Mouse (Mus musculus) testis, postnatal 10 days (tissue): ENCODE measurements at regions not wholly inside any gene's neighbourhood (a gene's known extent, or its start where the extent isn't known, plus 50 kb on each side); places are given as distances from the start of the nearest gene placed in this dataset.

ENCODE experiments used
- DNase-seq: peaks from one replicate; pipeline ENCODE4 v3.0.0; 2021; ENCODE audit warnings: low spot score

DNA sequence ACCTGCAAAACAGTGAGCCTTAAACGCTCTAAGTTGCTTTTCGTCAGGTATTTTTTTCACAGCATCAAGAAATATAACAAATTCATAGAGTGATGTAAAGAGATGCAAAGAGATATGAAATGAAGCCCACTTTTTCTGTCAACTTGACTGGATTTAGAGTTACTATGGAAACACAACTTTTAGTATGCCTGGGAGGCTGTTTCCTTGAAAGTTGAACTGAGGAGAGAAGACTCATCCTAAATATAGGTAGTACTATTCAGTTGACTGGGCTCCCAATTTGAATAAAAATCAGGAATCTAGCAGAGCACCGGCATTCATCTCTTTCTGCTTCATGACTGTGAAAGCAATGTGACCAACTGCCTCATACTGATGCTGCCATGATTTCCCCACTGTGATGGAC, 509.7 kb downstream of the Synb start:
- no peak for DNase-seq

DNA sequence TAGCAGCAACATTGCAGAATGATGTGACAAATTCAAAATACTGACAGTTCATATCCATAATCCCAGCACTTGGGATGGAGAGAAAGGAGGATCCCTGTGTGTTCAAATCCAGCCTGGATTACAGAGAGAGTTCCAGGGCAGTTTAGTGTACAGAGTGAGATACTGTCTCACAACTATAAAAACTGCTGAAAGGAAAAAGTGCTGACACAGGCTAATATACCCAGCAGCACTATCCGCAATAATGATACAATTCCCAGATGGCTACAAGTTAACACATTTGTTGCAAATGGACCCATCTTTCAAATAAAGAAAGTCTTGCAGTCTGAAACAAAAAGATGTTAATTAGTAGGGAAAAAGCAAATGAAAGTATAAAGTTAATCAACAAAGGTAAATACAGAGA, 510.9 kb downstream of the Synb start:
- DNase-seq: no peak

DNA sequence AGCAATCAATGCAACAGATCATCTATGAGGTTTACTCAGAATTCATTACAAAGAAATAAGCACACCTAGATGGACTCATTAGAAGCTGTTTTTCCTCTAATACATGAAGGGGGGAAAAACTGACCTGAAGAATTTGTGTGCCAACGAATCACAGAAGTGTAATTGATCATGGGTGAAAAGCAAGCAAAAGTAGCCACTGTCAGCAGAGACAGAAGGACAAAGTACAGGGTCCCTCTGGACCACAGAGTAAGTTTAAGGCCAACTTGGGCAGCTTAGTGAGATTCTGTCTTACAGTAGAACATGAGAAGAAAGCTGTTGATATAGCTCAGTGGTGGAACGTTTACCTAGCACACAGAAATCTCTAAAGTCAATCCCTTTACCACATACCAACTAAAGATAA, 523.7 kb downstream of the Synb start:
- no peak for DNase-seq

DNA sequence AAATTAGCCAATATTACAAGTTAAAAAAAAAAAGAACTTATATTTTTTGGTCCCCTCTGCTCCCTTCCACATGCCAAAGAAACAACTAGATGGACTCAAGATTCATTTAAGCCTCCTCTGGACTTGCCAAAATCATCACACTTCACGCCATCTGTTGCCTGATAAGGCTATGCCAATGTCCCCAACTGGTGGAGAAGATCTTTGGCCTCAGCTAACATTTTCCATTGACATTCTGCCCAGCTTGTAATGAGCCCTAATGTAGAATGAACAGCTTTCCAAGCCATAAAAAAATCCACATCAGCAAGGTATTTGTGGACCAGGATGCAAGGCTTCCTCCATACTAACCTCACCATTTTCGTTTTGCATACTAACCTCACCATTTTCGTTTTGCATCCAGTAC, 531.2 kb downstream of the Synb start:
- DNase-seq: no peak

DNA sequence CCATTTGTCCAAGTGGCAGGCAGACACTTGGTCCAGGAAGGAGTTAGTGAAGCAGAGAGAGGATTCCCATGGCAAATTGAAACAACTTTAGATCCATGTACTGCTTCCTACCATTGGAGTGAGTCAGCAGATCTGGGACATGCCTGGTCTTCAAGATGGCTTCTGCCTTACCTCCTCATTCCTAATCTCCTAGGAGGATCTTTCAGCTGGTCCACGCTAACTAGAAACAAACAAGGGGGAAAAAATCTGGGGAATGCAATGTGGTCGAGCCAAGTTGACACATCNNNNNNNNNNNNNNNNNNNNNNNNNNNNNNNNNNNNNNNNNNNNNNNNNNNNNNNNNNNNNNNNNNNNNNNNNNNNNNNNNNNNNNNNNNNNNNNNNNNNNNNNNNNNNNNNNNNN, 549.4 kb downstream of the Synb start:
- no peak for DNase-seq

DNA sequence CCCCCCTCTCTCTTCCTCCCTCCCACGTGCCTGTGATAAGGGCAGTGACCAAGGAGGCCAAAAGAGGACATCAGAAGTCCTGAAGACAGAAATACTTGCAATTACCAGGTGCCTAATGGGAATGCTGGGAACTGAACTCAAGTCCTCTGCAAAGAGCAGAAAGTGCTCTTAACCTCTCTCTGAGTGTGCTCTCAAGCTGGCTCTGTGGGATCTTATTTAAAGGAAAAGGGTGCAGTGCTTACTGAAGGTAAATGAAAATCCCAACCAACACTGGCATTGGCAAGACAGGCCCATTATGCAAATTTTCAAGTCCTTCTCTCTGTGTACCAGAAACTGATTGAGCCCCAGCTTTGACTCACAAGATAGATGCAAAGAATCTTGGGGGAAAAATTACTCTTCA, 555.6 kb downstream of the Synb start:
- no peak for DNase-seq

DNA sequence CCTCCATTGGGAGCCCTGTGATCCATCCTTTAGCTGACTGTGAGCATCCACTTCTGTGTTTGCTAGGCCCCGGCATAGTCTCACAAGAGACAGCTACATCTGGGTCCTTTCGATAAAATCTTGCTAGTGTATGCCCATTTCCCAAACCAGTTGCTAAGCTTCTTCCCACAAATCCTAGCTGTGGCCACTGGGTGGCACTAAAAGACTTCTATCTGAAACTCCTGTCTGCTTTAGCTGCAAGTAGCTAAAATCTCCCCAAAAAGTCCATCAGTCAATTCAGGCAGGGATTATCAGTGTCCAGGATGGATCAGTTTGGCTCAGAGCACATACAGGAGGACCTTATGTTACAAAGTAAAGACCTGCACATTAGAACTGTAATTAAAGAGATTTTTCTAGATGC, 558.3 kb downstream of the Synb start:
- DNase-seq: peak; percentile 76

DNA sequence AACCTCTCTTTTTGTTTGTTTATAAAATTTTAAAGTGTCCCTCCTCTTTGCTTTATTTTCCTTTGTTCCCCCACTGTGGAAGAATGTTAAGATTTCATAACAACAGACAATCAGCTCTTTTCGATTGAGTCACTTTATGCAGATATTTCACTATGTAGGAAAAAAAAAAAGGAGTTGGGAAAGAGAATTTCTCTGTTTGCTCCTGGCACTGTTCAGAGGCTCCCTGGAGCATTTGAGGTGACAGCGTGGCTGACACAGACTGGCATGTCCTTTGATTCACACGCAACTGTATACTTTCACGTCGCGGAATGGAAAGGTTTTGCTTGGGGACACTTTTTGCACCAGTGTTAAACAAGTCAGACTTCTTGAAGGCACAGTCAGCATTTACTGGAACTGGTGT, 572.9 kb downstream of the Synb start:
- DNase-seq: no peak

DNA sequence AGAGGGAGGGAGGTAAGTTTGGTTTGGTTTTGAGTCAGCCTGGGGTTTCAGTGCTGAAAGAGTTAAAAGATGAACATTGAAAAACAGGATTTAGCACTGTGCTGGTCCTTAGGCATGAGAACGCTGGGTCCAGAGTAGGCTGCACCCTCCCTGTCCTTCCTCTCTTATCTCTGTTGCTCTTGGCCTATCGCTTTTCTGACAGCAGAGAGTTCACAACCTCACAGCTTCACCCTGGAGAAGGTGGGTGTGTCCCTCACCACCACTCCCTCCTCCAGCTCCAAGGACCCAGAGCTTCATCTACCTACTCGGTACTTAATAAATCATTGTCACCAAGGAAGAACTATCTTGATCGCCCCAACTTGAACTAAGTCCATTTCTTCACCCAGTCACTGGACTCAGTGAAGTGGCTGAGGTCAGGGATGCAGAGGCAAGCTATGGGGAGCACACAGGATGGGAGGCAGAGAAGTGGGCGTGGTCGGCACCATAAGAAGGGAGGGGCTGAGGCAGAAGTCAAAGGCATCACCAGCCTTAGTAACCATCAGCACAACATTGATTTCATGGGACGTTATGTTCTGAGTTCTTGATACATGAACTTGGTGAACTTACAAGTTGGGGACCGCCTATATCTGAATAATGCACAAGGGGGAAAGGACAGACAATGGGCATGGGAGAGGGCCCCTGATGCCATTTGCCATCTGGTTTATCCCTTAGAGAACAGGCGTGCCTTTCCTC, 574.5 kb downstream of the Synb start:
- no peak for DNase-seq

DNA sequence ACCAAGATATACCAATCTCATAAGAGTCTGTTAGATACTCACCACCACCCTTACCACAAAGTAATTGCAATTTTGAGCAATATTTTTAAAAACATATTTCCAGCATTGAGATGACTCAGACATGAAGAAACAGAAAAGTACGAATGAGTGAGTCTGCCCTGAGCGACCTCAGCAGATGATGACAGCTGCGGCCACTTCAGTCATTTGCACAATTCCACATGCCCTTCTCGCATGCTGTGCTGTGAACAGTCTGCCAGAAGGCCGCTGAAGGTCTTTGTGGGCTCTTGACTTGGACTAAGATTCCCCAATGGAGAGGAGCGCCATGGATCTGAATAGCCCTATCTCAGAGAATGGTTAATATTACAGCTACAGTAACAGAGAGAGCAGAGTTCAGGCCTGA, 575.3 kb downstream of the Synb start:
- DNase-seq: no peak
